9 mouse cellular contexts compared by ENCODE assay signal in the genomic region with DNA sequence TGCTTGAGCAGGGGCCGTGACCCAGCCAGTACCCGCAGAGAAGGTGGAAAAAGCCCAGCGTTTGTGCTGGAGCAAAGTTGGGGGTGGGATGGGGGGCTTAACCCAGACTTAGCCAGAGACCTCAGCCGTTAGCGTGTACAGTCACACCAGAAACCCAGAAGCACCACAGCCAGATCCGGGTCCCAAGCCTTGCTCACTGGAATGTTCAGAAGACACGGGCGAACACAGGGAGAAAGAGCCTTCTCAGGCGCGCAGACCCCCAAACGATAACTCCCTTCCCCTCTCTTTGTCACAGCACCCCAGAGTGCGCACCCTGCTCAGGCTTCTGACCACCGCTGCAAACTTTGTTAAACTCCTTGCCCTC. TPM values are rescaled to one million over a fixed set of nuclear protein-coding genes. Genes with fewer than 3 reads are reported as not detected.
DNase-seq lines count a peak whose midpoint lies in the region; ATAC-seq and TF ChIP-seq lines count a peak whose summit lies in the region.
"Had no signal": no experiment of that assay in that cellular context is flagged by ENCODE, and none has a peak within 500 bp of the region (broad histone marks: within the 10 kb centered on the region; RNA-seq: fewer than 3 reads in every experiment).

No protein-coding gene starts in this region.

- peak overlapping the region; percentile 76 for H3K27ac ChIP-seq in gastrocnemius, adult 2 months
- H3K27ac ChIP-seq in hindbrain, embryonic 11.5 days (ENCODE audit: low read depth, low read length): no peak overlapping the region; the same call in 1 of the 2 replicates
- no peak overlapping the region for H3K27ac ChIP-seq in liver, embryonic 16.5 days (ENCODE audit: low read length)

- intact Hi-C loops in gastrocnemius, adult 2 months (cut with DNase I): no loop called here
- intact Hi-C loops in gastrocnemius, postnatal 36 days (cut with DNase I): no loop called here

- peak overlapping the region; percentile 65 for H3K4me3 ChIP-seq in gastrocnemius, adult 2 months
- peak overlapping the region; percentile 20 for H3K4me3 ChIP-seq in hindbrain, embryonic 11.5 days (ENCODE audit: low read depth, low read length)
- peak overlapping the region; percentile 25; the same call in 1 of the 2 replicates for H3K4me3 ChIP-seq in liver, embryonic 16.5 days (ENCODE audit: low read depth, low read length)

- no peaks in the 10 kb centered on the region for H3K36me3 ChIP-seq in hindbrain, embryonic 11.5 days (ENCODE audit: control insufficient read depth, insufficient read depth, low read length)
- no peaks in the 10 kb centered on the region for H3K36me3 ChIP-seq in liver, embryonic 16.5 days (ENCODE audit: control insufficient read depth, insufficient read depth)

- WGBS in hindbrain, embryonic 11.5 days: under 1% methylated on average over 13 of the region's 13 CpGs
- 2% methylated on average over 13 of the region's 13 CpGs for WGBS in liver, embryonic 16.5 days (ENCODE audit: insufficient replicate concordance)

- H3K9me3 ChIP-seq in hindbrain, embryonic 11.5 days (ENCODE audit: control insufficient read depth, low read length): no peaks in the 10 kb centered on the region
- H3K9me3 ChIP-seq in liver, embryonic 16.5 days (replicated peaks; ENCODE audit: control insufficient read depth, low read length): no peaks in the 10 kb centered on the region

- no peak for TF ChIP-seq CTCF in gastrocnemius, adult 2 months (IDR thresholded peaks at IDR 0.05)

- no peak for ATAC-seq in hindbrain, embryonic 11.5 days (ENCODE audit: low FRiP score)
- no peak for ATAC-seq in liver, embryonic 16.5 days (ENCODE audit: low read depth)

- no peak for DNase-seq in gastrocnemius, adult 2 months
- DNase-seq in gastrocnemius, postnatal 36 days: no peak
- peak; percentile 46 for DNase-seq in ES-CJ7 (ENCODE audit: low read depth, low spot score)
- DNase-seq in hindbrain, embryonic 11.5 days (ENCODE audit: low spot score): peak; percentile 63
- no peak for DNase-seq in cerebellum, postnatal 36 days
- DNase-seq in adrenal gland, adult (ENCODE audit: inconsistent age in 2 of 2, low spot score in 1 of 2): no peak
- no peak for DNase-seq in adrenal gland, postnatal 4 days (ENCODE audit: low spot score in 2 of 2)

- H3K4me2 ChIP-seq in hindbrain, embryonic 11.5 days (replicated peaks; ENCODE audit: low read depth, low read length): peak overlapping the region; percentile 32
- peak overlapping the region; percentile 39; the same call in 1 of the 2 replicates for H3K4me2 ChIP-seq in liver, embryonic 16.5 days (ENCODE audit: low read depth, low read length)

- peaks cover 84% of the 10 kb centered on the region for H3K27me3 ChIP-seq in hindbrain, embryonic 11.5 days (ENCODE audit: control insufficient read depth, insufficient read depth, low read length)
- peaks cover 91% of the 10 kb centered on the region for H3K27me3 ChIP-seq in liver, embryonic 16.5 days (ENCODE audit: control insufficient read depth, insufficient read depth, low read depth, low read length)

- no peaks in the 10 kb centered on the region; the same call in none of the 2 replicates for H3K4me1 ChIP-seq in hindbrain, embryonic 11.5 days (replicated peaks; ENCODE audit: control insufficient read depth, insufficient read depth, low read length)
- H3K4me1 ChIP-seq in liver, embryonic 16.5 days (ENCODE audit: control insufficient read depth, low read depth, low read length): no peaks in the 10 kb centered on the region

- H3K9ac ChIP-seq in hindbrain, embryonic 11.5 days (ENCODE audit: low read depth, low read length): peak overlapping the region; percentile 28; the same call in 1 of the 2 replicates
- H3K9ac ChIP-seq in liver, embryonic 16.5 days (ENCODE audit: low read depth, low read length): no peak overlapping the region

RNA-seq across cellular contexts. Expression of a gene that starts 14.1 kb away (rescaled TPM):
- total RNA-seq in gastrocnemius, adult 2 months (2021): not detected
- not detected for total RNA-seq in gastrocnemius, postnatal 36 days (2021)
- 9.3 and 11.1 TPM in 2 replicates for polyA plus RNA-seq in hindbrain, embryonic 11.5 days (2014; fragmentation: Nextera tagmentation; extraction: Ambion mirVana)
- polyA plus RNA-seq in liver, embryonic 16.5 days (2015; fragmentation: Nextera tagmentation; extraction: Ambion mirVana): not detected in 2 replicates
- 10 to 100 TPM in 1 of 2 experiments, under 1 TPM in 1; 0.45 to 13.6 TPM for total RNA-seq in adrenal gland, postnatal 4 days (2021)
- total RNA-seq: megakaryocyte-erythroid progenitor cell, adult 5-6 weeks had no signal

Comparison
In these comparisons a context has a peak if more than half of its experiments do, and no peak if none do; other contexts are left out.
1. DNase-seq: peak in ES-CJ7 (single experiment) and hindbrain, embryonic 11.5 days (single experiment); none in gastrocnemius, adult 2 months (single experiment), gastrocnemius, postnatal 36 days (0 of 2), cerebellum, postnatal 36 days (0 of 2), adrenal gland, adult (0 of 2) and adrenal gland, postnatal 4 days (0 of 2).
2. Peak in every context shown above with its lines, with median percentiles within 50 percentile points of each other: H3K4me3 ChIP-seq.